Mouse (Mus musculus): ENCODE measurements around the gene Arfgef2. TPM values are rescaled to one million over a fixed set of nuclear protein-coding genes. Genes with fewer than 3 reads are reported as not detected.
"Not testable (repeated sequence)": the region's sequence is repeated elsewhere in the genome, so short reads cannot be mapped to it uniquely, and the experiment has no call there.

The Arfgef2 gene
- polyA plus RNA-seq, 1 experiment from 2014 or later, result 3.4 TPM

DNA sequence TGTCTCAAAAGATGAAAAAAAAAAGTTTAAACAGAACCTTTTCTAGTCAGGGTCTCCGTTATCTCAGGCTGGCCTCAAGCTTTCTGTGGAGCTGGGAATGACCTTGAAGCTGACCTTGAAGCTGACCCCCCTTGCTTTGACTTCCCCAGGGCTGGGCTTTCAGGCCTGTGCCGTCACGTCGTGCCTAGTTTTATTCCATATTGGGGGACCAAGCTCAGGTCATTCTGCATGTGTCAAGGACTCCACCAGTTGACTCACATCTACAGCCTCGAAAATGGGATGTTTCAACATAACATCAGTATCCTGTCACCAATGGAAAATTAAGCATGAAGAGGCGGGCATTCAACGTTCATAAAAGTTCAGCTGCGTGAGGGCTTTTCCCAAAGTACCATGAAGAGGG is 25.4 kb upstream of the Arfgef2 start:
- Histone ChIP-seq H3K9me3 (ENCODE audit: control insufficient read depth, low read length) (no peaks in the 10 kb centered on the region), H3K27ac (ENCODE audit: low read length) (no peak overlapping the region), H3K4me2 (ENCODE audit: low read length) (no peak overlapping the region), H3K9ac (replicated peaks; ENCODE audit: low read depth, low read length) (no peak overlapping the region), H3K4me1 (replicated peaks; ENCODE audit: control insufficient read depth, insufficient read depth, low read length) (peaks cover under 1% of the 10 kb centered on the region; the same call in 1 of the 2 replicates), H3K36me3 (ENCODE audit: control insufficient read depth, insufficient read depth) (no peaks in the 10 kb centered on the region), H3K27me3 (replicated peaks; ENCODE audit: control insufficient read depth, insufficient read depth, low read length) (no peaks in the 10 kb centered on the region), H3K4me3 (replicated peaks; ENCODE audit: low read length) (no peak overlapping the region)
- WGBS, result 84% methylated on average over 8 of the region's 8 CpGs
- ATAC-seq, result no peak

DNA sequence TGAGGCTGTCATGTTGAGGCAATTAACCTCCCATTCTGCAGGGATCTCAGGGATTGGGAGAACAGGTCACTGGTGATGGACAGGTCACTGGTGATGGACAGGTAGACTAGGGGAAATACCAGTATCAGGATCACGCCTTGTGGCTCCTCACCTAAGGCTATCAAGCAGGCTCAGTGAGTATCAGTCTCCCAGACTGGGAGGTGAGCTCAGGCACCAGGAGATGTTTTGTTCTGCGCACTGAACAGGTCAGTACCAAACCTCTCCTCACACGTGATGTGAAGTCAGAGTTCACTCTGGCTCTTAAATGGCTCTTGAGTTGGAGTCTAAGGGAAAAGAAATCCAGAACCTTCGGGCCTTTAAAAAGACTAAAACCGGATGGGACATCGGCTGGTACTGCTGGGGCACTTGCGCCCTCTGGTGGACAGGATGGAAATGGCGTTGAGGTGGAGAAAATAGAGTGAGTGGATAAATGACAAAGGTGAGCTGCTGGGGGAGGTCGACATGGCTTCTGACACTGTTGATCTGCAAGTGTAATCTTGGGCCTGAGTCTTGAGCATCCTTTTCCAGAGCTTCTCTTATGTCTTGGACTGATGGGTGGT is 24.3 kb upstream of the Arfgef2 start:
- Histone ChIP-seq H3K27ac (ENCODE audit: low read length) (no peak overlapping the region), H3K27me3 (replicated peaks; ENCODE audit: control insufficient read depth, insufficient read depth, low read length) (no peaks in the 10 kb centered on the region), H3K9me3 (ENCODE audit: control insufficient read depth, low read length) (no peaks in the 10 kb centered on the region), H3K36me3 (ENCODE audit: control insufficient read depth, insufficient read depth) (no peaks in the 10 kb centered on the region), H3K9ac (replicated peaks; ENCODE audit: low read depth, low read length) (no peak overlapping the region), H3K4me2 (ENCODE audit: low read length) (no peak overlapping the region), H3K4me1 (replicated peaks; ENCODE audit: control insufficient read depth, insufficient read depth, low read length) (peaks cover 10% of the 10 kb centered on the region), H3K4me3 (replicated peaks; ENCODE audit: low read length) (no peak overlapping the region)
- WGBS, result 13% methylated on average over 9 of the region's 9 CpGs
- peak; percentile 31; the same call in 1 of the 2 replicates for ATAC-seq

DNA sequence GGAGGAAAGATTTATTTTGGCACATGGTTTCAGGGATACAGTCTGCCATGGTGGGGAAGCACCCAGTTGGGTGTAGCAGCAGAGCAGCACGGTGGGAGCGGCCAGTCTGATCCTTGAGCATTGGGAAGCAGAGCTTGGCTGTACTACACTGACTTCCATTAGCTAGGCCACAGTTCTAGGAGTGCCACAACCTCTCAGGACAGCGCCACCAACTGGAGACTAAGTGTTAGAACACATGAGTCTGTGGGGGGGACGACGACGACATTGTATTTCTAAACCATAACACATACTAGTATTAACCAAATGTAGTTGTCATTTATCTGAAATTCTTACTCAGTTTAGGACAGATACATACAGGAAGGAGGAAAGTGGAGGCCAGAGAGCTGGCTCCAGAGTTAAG is 21.0 kb upstream of the Arfgef2 start:
- Histone ChIP-seq H3K36me3 (ENCODE audit: control insufficient read depth, insufficient read depth) (no peaks in the 10 kb centered on the region), H3K4me1 (replicated peaks; ENCODE audit: control insufficient read depth, insufficient read depth, low read length) (peaks cover 15% of the 10 kb centered on the region), H3K4me3 (replicated peaks; ENCODE audit: low read length) (no peak overlapping the region), H3K9ac (replicated peaks; ENCODE audit: low read depth, low read length) (no peak overlapping the region), H3K27ac (ENCODE audit: low read length) (no peak overlapping the region), H3K4me2 (ENCODE audit: low read length) (no peak overlapping the region), H3K27me3 (replicated peaks; ENCODE audit: control insufficient read depth, insufficient read depth, low read length) (no peaks in the 10 kb centered on the region), H3K9me3 (ENCODE audit: control insufficient read depth, low read length) (no peaks in the 10 kb centered on the region)
- ATAC-seq, result no peak
- 80% methylated on average over 6 of the region's 6 CpGs for WGBS

DNA sequence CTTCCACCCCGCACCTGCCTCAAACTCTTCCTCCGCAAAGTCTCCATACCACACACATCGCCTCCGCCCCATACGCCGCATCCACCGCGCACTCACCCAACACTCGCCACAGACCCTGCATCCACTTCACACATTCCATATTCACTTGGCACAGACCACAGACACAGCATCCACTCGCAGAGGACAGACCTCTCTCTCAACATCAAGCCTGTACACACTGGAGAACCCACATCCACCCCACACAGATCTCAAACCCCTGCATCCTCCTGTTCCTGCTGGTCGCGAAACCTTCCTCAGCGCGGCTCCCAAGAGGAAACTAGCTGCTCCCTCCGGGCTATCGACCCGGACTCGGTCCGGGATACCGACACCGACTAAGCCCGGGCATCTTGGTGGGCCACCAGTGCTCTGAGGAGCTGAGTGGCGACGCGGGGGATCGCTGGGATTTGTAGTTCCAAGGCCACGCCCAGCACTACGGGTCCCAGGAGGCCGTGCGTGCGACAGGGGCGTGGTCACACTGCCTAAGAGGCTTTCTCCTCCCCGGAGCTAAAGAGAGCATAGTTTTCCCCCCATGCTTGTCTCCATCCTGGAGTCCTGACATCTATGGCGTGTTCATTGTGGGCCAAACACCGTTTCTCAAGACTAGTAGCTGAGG is 18.9 kb upstream of the Arfgef2 start:
- peak; percentile 99 for ATAC-seq

GRCm38 (mm10) chr2:166791738-166792137 is 13.7 kb upstream of the Arfgef2 start:
- WGBS, result 57% methylated on average over 5 of the region's 5 CpGs
- no peak overlapping the region for H3K4me2 ChIP-seq (ENCODE audit: low read length)
- H3K9me3 ChIP-seq (ENCODE audit: control insufficient read depth, low read length), result no peaks in the 10 kb centered on the region
- no peak overlapping the region for H3K9ac ChIP-seq (replicated peaks; ENCODE audit: low read depth, low read length)
- H3K27me3 ChIP-seq (replicated peaks; ENCODE audit: control insufficient read depth, insufficient read depth, low read length), result no peaks in the 10 kb centered on the region
- H3K4me3 ChIP-seq (replicated peaks; ENCODE audit: low read length), result no peak overlapping the region
- ATAC-seq, result no peak
- peaks cover 23% of the 10 kb centered on the region for H3K4me1 ChIP-seq (replicated peaks; ENCODE audit: control insufficient read depth, insufficient read depth, low read length)
- peak overlapping the region; percentile 5; the same call in 1 of the 2 replicates for H3K27ac ChIP-seq (ENCODE audit: low read length)
- peaks cover 5% of the 10 kb centered on the region for H3K36me3 ChIP-seq (ENCODE audit: control insufficient read depth, insufficient read depth)

More for the DNA sequence above, 18.9 kb upstream of the Arfgef2 start:
- Histone ChIP-seq H3K9me3 (ENCODE audit: control insufficient read depth, low read length) (no peaks in the 10 kb centered on the region), H3K27me3 (replicated peaks; ENCODE audit: control insufficient read depth, insufficient read depth, low read length) (no peaks in the 10 kb centered on the region), H3K36me3 (ENCODE audit: control insufficient read depth, insufficient read depth) (no peaks in the 10 kb centered on the region), H3K27ac (ENCODE audit: low read length) (0 out of 2 replicates have a peak overlapping the region, but pooled peaks have one; percentile 37), H3K4me2 (ENCODE audit: low read length) (peak overlapping the region; percentile 90), H3K9ac (replicated peaks; ENCODE audit: low read depth, low read length) (peak overlapping the region; percentile 84), H3K4me3 (replicated peaks; ENCODE audit: low read length) (peak overlapping the region; percentile 66), H3K4me1 (replicated peaks; ENCODE audit: control insufficient read depth, insufficient read depth, low read length) (peaks cover 15% of the 10 kb centered on the region)
- under 1% methylated on average over 35 of the region's 35 CpGs for WGBS

- Histone ChIP-seq H3K27ac (ENCODE audit: low read length) (peak within 1 kb of the TSS; percentile 71), H3K9me3 (ENCODE audit: control insufficient read depth, low read length) (no peaks in the 10 kb centered on the region), H3K4me3 (replicated peaks; ENCODE audit: low read length) (peak within 1 kb of the TSS; percentile 74), H3K9ac (replicated peaks; ENCODE audit: low read depth, low read length) (peak within 1 kb of the TSS; percentile 78), H3K4me1 (replicated peaks; ENCODE audit: control insufficient read depth, insufficient read depth, low read length) (peaks cover 19% of the 10 kb centered on the region), H3K4me2 (ENCODE audit: low read length) (peak within 1 kb of the TSS; percentile 71), H3K27me3 (replicated peaks; ENCODE audit: control insufficient read depth, insufficient read depth, low read length) (no peaks in the 10 kb centered on the region), H3K36me3 (ENCODE audit: control insufficient read depth, insufficient read depth) (peaks cover 10% of the 10 kb centered on the region)
- 17% methylated on average over 5 of the region's 5 CpGs for WGBS
- peak; percentile 65 for ATAC-seq
Measured at GRCm38 (mm10) chr2:166792355-166792754, 13.0 kb upstream of the Arfgef2 start, which contains the start of gene Trp53rkb. Trp53rkb (plus strand) TSS chr2:166792531.

- WGBS, result under 1% methylated on average over 67 of the region's 76 CpGs
- not testable (repeated sequence) for H3K9me3 ChIP-seq (ENCODE audit: control insufficient read depth, low read length); H3K27me3 ChIP-seq (replicated peaks; ENCODE audit: control insufficient read depth, insufficient read depth, low read length)
- H3K4me3 ChIP-seq (replicated peaks; ENCODE audit: low read length), result peak overlapping the region; percentile 74
- H3K27ac ChIP-seq (ENCODE audit: low read length), result peak overlapping the region; percentile 44
- H3K36me3 ChIP-seq (ENCODE audit: control insufficient read depth, insufficient read depth), result peaks cover 15% of the 10 kb centered on the region
- H3K9ac ChIP-seq (replicated peaks; ENCODE audit: low read depth, low read length), result peak overlapping the region; percentile 78
- peak overlapping the region; percentile 71 for H3K4me2 ChIP-seq (ENCODE audit: low read length)
- H3K4me1 ChIP-seq (replicated peaks; ENCODE audit: control insufficient read depth, insufficient read depth, low read length), result peaks cover 19% of the 10 kb centered on the region
- peak; percentile 93 for ATAC-seq
Measured at GRCm38 (mm10) chr2:166793542-166794214, 11.7 kb upstream of the Arfgef2 start.

DNA sequence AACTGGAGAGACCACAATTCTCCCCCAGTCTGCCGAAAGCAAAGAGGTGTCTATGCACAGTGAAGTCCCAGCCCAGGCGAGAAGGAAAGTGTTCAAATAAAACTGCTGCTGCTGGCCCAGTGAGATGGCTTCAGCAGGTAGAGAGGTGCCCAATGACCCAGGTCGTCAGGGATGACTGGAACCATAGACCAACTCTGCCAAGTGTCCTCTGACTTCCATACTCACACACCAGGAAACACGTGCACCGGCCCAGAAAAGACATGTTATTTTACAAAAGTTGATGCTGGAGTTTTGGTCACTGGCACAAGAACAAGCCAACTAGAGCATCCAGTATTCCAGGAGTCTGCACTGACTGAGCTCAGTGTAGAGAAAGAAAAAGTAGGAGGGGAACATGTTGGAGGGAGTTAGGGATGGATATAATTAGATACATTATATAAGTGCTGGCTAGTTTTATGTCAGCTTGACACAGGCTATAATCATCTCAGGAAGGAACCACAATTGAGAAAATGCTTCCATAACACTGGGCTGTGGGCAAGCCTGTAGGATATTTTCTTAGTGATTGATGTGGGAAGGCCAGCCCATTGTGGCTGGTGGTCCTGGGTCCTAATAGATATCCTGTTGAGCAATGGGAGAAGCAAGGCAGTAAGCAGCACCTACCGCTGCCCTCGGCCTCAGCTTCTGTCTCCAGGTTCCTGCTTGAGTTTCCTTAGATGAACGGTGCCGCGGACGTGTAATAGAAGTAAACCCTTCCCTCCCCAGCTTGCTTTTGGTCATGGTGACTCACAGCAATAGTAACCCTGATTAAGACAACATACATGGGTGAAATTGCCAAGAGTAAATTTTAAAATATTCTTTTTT is 5.5 kb upstream of the Arfgef2 start:
- H3K36me3 ChIP-seq (ENCODE audit: control insufficient read depth, insufficient read depth), result peaks cover 17% of the 10 kb centered on the region
- no peak overlapping the region for H3K27ac ChIP-seq (ENCODE audit: low read length)
- no peaks in the 10 kb centered on the region for H3K27me3 ChIP-seq (replicated peaks; ENCODE audit: control insufficient read depth, insufficient read depth, low read length)
- no peaks in the 10 kb centered on the region for H3K4me1 ChIP-seq (replicated peaks; ENCODE audit: control insufficient read depth, insufficient read depth, low read length)
- H3K9me3 ChIP-seq (ENCODE audit: control insufficient read depth, low read length), result no peaks in the 10 kb centered on the region
- no peak for ATAC-seq
- no peak overlapping the region for H3K9ac ChIP-seq (replicated peaks; ENCODE audit: low read depth, low read length)
- H3K4me2 ChIP-seq (ENCODE audit: low read length), result no peak overlapping the region
- WGBS, result 81% methylated on average over 11 of the region's 11 CpGs
- H3K4me3 ChIP-seq (replicated peaks; ENCODE audit: low read length), result no peak overlapping the region
